Mouse (Mus musculus) neural tube, embryonic 15.5 days (tissue): ENCODE data around the gene Slfn4. TPM values are rescaled to one million over a fixed set of nuclear protein-coding genes. Genes with fewer than 3 reads are reported as not detected.
"Not testable (repeated sequence)": the region's sequence is repeated elsewhere in the genome, so short reads cannot be mapped to it uniquely, and the experiment has no call there.

ENCODE experiments used
- ATAC-seq: fragments of 200-750 bp; cut with Nextera tagmentation; 2 replicates; pipeline ENCODE4 v1.8.0; 2017; ENCODE audit warnings: mild to moderate bottlenecking, moderate TSS enrichment, moderate library complexity; ENCODE audit not compliant: low FRiP score
- H3K27ac ChIP-seq: fragments of 300-500 bp; sonication (generic); replicated peaks from 2 replicates; pipeline ENCODE4 v1.5.1; 2015; ENCODE audit warnings: mild to moderate bottlenecking, inconsistent platforms
- H3K27me3 ChIP-seq: fragments of 300-500 bp; sonication (generic); replicated peaks from 2 replicates; pipeline ENCODE4 v1.6.1; 2015; ENCODE audit warnings: inconsistent platforms
- H3K36me3 ChIP-seq: fragments of 300-500 bp; sonication (generic); 2 replicates; pipeline ENCODE4 v1.6.1; 2015; ENCODE audit warnings: inconsistent platforms
- H3K4me1 ChIP-seq: fragments of 300-500 bp; sonication (generic); 2 replicates; pipeline ENCODE4 v1.6.1; 2015; ENCODE audit warnings: inconsistent platforms
- H3K4me2 ChIP-seq: fragments of 300-500 bp; sonication (generic); 2 replicates; pipeline ENCODE4 v1.6.1; 2015; ENCODE audit warnings: inconsistent platforms, mild to moderate bottlenecking, moderate library complexity
- H3K4me3 ChIP-seq: fragments of 300-500 bp; sonication (generic); replicated peaks from 2 replicates; pipeline ENCODE4 v1.5.1; 2015; ENCODE audit warnings: mild to moderate bottlenecking, inconsistent platforms
- H3K9ac ChIP-seq: fragments of 300-500 bp; sonication (generic); replicated peaks from 2 replicates; pipeline ENCODE4 v1.6.1; 2015; ENCODE audit warnings: mild to moderate bottlenecking, inconsistent platforms
- H3K9me3 ChIP-seq: fragments of 300-500 bp; sonication (generic); replicated peaks from 2 replicates; pipeline ENCODE4 v1.6.1; 2016; ENCODE audit warnings: inconsistent platforms
- WGBS: fragments of 180-500 bp; shearing (Covaris S2); methylation state at CpG from one replicate; pipeline ENCODE4 v1.1.7; 2015; ENCODE audit warnings: mixed read lengths; 5-methylcytosine and 5-hydroxymethylcytosine counted together
- polyA plus RNA-seq: library from polyadenylated mRNA; unstranded; fragments of >200 nt; fragmentation: Nextera tagmentation; extraction: Ambion mirVana; gene quantifications from 2 replicates; pipeline ENCODE4 v1.2.1, GENCODE M21; 2015

Slfn4 gene
- polyA plus RNA-seq, 1 experiment from 2014 or later = not detected

DNA sequence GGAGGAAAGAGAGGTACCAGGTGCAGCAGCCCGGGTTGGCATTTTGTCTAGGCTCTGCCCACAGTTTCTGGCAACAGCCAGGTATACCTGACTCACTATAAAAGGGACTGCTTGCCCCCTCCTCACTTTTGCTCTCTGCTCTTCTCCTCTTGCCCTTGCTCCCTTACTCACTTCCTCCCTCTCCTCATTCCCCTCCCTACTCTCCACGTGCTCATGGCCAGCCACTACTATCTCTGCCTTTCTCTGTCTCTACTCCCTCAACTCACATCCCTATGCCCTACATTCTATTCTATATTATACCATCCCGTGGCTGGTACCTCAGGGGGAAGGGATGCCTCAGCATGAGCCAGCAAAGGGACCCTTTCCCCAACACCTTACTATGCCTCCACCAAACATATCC, 49.8 kb downstream of the Slfn4 start:
- Histone ChIP-seq H3K9ac (no peak overlapping the region), H3K4me1 (no peaks in the 10 kb centered on the region), H3K9me3 (no peaks in the 10 kb centered on the region), H3K4me2 (no peak overlapping the region), H3K4me3 (no peak overlapping the region), H3K27ac (no peak overlapping the region), H3K36me3 (no peaks in the 10 kb centered on the region), H3K27me3 (no peaks in the 10 kb centered on the region)
- no peak for ATAC-seq
- 88% methylated on average over 3 of the region's 3 CpGs for WGBS

DNA sequence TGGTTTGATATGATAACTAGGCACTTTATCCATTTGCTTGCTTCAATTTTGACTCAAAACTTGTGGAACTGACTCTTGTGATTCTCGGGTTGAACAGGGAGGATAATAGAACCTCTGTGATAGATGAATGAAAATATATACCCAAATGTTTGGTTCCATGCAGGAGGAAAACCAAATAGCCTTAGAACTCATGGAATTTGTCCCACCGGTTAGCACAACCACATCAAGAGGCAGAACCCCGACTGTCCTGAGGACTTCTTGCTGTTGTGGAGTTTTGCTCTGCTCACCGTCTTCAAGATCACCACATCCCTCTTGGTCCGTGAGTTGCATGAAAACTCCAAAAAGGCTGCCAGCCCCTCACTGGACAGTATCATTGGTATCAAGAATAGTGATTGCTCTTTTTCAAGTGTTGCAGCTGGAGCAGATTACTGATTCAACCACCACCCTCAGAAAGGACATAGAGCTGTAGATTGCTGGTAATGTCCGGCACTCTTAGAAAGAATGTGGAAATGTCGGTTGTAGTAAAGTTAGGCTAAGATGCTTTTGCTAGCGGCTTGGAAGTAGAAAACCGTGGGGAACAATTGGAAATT, 50.5 kb downstream of the Slfn4 start:
- Histone ChIP-seq H3K9me3 (no peaks in the 10 kb centered on the region), H3K4me2 (no peak overlapping the region), H3K27me3 (no peaks in the 10 kb centered on the region), H3K36me3 (no peaks in the 10 kb centered on the region), H3K4me3 (no peak overlapping the region), H3K27ac (no peak overlapping the region), H3K9ac (no peak overlapping the region), H3K4me1 (no peaks in the 10 kb centered on the region)
- no peak for ATAC-seq
- 93% methylated on average over 9 of the region's 9 CpGs for WGBS

DNA sequence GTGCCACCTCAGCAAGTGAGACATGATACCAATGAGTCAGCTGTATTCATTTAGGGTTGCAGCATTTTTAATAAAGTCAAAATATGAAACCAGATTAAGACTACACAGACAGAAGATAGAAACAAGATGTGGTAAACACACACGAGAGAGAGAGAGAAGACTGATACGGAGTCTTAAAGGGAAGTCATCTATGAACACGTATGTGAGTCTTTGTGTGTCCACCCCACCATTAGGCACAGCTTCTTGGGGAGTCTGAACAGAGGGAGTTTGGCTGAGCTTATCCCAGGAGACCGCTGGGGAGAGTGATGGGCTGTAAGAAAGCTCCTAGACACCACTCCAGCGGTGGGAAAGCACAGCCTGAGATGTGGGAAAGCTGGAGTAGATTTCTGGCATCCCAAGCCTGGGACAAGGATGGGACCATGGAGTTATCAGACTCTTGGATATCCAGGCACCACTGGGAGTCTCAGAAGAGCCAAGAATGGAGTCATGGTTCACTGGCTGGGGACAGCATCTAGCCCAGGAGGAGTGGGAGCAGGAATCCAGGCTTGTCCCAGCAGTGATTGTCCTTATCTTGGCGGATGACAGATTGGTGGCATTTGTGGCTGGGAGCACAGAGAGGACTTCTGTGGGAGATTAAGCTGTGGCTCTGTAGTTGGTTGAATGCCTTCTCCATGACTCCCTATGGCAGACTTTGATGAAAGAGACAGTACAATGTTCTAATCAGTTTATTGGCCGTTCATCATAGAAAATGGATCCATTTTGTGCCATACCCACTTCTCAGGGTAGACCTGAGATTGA, 53.1 kb downstream of the Slfn4 start:
- no peak overlapping the region for H3K4me2 ChIP-seq
- no peak overlapping the region for H3K27ac ChIP-seq
- 89% methylated on average over 7 of the region's 7 CpGs for WGBS
- ATAC-seq = no peak
- H3K4me1 ChIP-seq = no peaks in the 10 kb centered on the region
- H3K9ac ChIP-seq = no peak overlapping the region
- no peaks in the 10 kb centered on the region for H3K9me3 ChIP-seq
- no peak overlapping the region for H3K4me3 ChIP-seq
- H3K27me3 ChIP-seq = no peaks in the 10 kb centered on the region
- H3K36me3 ChIP-seq = no peaks in the 10 kb centered on the region

DNA sequence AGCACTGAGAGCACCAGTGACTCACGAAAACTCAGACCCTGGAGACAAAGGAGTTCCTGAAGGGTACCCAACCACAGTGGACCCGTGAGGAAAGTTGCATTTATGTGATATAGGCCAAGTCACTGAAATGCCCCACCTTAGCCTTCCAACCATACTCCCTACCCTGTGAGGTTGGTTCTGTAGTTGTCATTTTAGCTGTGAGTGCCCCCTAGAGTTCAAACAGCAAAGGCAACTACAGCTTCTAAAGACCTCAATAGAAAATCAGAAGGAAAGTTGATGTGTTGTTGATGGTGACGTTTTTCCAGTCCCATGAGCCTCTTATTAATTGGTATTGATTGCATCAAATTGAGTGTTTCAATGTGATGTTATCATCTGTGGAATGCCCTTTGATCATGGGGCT, 56.0 kb downstream of the Slfn4 start:
- 87% methylated on average over 3 of the region's 3 CpGs for WGBS
- Histone ChIP-seq H3K36me3 (no peaks in the 10 kb centered on the region), H3K27ac (no peak overlapping the region), H3K4me2 (no peak overlapping the region), H3K4me1 (no peaks in the 10 kb centered on the region), H3K4me3 (no peak overlapping the region), H3K9me3 (no peaks in the 10 kb centered on the region), H3K9ac (no peak overlapping the region), H3K27me3 (no peaks in the 10 kb centered on the region)
- no peak for ATAC-seq

DNA sequence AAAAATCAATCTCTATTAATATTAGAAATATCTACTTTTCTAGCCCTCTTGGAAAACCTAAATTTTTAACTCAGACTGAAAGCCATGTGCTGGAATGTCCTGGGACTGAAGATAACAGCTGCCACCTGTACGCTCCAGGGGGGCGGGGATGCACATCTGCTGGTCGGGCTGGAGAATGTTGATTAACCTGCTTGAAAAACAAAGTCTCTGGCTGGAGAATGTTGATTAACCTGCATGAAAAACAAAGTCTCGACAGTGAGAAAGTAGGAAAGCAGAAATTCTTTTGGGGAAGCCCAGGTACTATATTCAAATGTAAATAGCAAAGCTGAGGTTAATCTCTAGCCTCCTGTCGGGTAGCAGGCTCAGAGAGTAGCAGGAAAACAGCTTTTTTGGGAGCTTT, 58.6 kb downstream of the Slfn4 start:
- H3K9me3 ChIP-seq, H3K4me1 ChIP-seq, H3K27ac ChIP-seq, H3K27me3 ChIP-seq, ATAC-seq, H3K4me3 ChIP-seq, H3K36me3 ChIP-seq, H3K9ac ChIP-seq, H3K4me2 ChIP-seq: not testable (repeated sequence)
- WGBS = 66% methylated on average over 5 of the region's 5 CpGs

DNA sequence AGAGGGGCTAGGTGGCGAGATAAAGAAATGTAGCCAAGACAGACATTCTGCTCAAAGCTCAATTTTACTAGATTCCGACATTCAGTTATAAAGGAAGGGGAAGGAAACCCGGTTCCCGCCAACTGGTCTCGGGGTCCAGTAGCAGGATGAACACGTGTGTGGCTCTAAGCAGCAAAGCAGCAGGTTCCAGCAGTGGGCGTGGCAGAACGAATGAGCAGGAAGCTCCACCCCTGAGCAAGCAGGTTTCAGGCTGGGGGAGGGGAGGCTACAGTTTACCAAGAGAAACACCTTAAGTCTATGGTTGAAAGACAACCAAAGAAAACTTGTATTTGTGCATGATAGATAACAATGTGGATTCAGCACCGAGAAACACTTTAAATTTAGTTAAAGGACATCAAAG, 62.4 kb downstream of the Slfn4 start:
- not testable (repeated sequence) for H3K9ac ChIP-seq, H3K4me1 ChIP-seq, H3K27me3 ChIP-seq, H3K4me3 ChIP-seq, ATAC-seq, H3K27ac ChIP-seq, H3K4me2 ChIP-seq, H3K36me3 ChIP-seq, H3K9me3 ChIP-seq
- WGBS = 86% methylated on average over 9 of the region's 9 CpGs

DNA sequence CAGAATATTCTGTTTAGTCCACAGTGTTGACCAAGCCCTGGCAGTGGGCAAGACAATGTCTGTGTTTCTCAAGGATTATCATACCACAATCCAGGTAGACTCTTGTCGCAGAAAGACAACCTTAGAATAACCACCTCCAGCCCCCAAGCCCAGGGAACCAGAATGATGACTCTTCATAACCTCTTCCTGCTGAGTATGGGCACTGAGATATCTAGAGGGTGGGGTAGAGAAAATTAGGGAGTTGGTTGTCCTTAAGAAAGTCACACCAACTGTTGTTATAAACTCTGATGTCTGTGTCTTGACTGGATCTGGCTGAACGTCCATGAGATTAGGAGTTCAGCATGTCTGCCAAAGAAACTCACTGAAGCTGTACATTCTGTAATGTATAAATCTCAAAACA, 63.4 kb downstream of the Slfn4 start:
- no peaks in the 10 kb centered on the region for H3K27me3 ChIP-seq

DNA sequence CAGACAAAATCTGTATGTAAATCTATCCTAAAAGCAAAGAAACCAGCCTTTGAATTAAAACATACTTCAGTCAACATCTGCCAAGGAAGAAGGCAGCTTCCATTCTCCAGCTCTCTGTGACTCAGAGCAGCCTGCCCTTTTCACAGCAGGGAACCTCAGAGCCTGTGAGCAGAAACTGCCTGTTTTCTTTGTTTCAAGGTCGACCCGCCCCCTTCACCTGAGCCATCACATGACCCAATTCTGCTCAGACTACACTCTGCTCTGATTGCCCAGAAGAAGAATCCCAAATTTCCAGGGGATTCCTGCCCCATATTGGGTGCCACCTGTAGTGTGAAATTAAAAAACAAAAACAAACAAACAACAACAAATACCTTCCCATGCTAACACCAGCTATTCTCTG, 64.8 kb downstream of the Slfn4 start:
- WGBS = 26% methylated on average over 2 of the region's 2 CpGs
- no peak overlapping the region for H3K4me3 ChIP-seq
- ATAC-seq = no peak
- H3K4me2 ChIP-seq = no peak overlapping the region
- H3K4me1 ChIP-seq = no peaks in the 10 kb centered on the region
- no peaks in the 10 kb centered on the region for H3K27me3 ChIP-seq
- H3K36me3 ChIP-seq = no peaks in the 10 kb centered on the region
- H3K27ac ChIP-seq = no peak overlapping the region
- no peak overlapping the region for H3K9ac ChIP-seq
- no peaks in the 10 kb centered on the region for H3K9me3 ChIP-seq

More for the DNA sequence above, 63.4 kb downstream of the Slfn4 start:
- no peak overlapping the region for H3K4me3 ChIP-seq
- no peaks in the 10 kb centered on the region for H3K4me1 ChIP-seq
- no peak overlapping the region for H3K4me2 ChIP-seq
- H3K36me3 ChIP-seq = no peaks in the 10 kb centered on the region
- no peak overlapping the region for H3K27ac ChIP-seq
- H3K9me3 ChIP-seq = no peaks in the 10 kb centered on the region
- no peak overlapping the region for H3K9ac ChIP-seq
- ATAC-seq = no peak
- WGBS = 89% methylated on average over 2 of the region's 2 CpGs

Other genes starting within 250 kb of the Slfn4 start
- 1.9 and 2.1 TPM in 2 replicates for gene Slfn5, start 223.8 kb upstream of the Slfn4 start, polyA plus RNA-seq
- gene Slfn9, start 183.4 kb upstream of the Slfn4 start, polyA plus RNA-seq = 1.7 and 5.6 TPM in 2 replicates
- 0.22 and 1.4 TPM in 2 replicates for gene Slfn8, start 154.4 kb upstream of the Slfn4 start, polyA plus RNA-seq
- gene Slfn2, start 110.1 kb upstream of the Slfn4 start, polyA plus RNA-seq = 2.0 and 7.0 TPM in 2 replicates
- 0.28 TPM in 1 of 2 replicates, not detected in the other for gene Slfn1, start 58.3 kb upstream of the Slfn4 start, polyA plus RNA-seq
- gene Slfn3, start 16.1 kb downstream of the Slfn4 start, polyA plus RNA-seq = 0.17 and 1.1 TPM in 2 replicates
- 0.09 TPM in 1 of 2 replicates, not detected in the other for gene Slfn14, start 111.5 kb downstream of the Slfn4 start, polyA plus RNA-seq
- 100 and 101 TPM in 2 replicates for gene Ap2b1, start 123.8 kb downstream of the Slfn4 start, polyA plus RNA-seq
- 14.6 and 16.8 TPM in 2 replicates for gene Pex12, start 127.4 kb downstream of the Slfn4 start, polyA plus RNA-seq
- gene Rasl10b, start 234.0 kb downstream of the Slfn4 start, polyA plus RNA-seq = 38.3 and 52.2 TPM in 2 replicates